Mouse (Mus musculus) liver, embryonic 14.5 days (tissue): ENCODE results near the gene Nol12.

Experiments
- CTCF ChIP-seq: IDR thresholded peaks from 2 replicates; pipeline ENCODE4 v1.5.1; 2016; ENCODE audit warnings: antibody characterized with exemption, low read depth, control low read depth
- EP300 ChIP-seq: IDR thresholded peaks from 2 replicates; pipeline ENCODE4 v1.6.1; 2016; ENCODE audit warnings: antibody characterized with exemption, low read depth

DNA sequence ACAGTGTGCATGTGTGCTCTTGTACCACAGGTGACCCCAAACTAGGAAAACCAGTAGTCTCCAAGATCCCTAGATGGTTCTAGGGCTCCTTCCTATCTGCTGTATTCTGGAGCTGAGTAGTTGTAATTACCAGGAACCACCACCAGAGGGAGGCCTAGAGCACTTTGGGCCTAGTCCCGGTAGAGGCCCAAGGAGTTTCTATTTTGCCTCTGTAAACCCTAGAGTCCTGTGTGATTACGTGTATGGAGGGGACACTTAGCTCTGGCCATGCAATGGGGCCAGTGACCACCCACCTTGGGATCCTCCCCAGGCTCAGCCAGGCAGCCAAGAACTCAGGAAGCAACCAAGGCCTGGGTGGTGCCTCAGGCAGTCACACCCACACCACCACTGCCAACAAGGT is 31.5 kb upstream of the Nol12 start:
- peak; percentile 96 for TF ChIP-seq CTCF
- no peak for TF ChIP-seq EP300
